Mouse (Mus musculus): ENCODE results near the gene Nipsnap2. TPM values are rescaled to one million over a fixed set of nuclear protein-coding genes. Genes with fewer than 3 reads are reported as not detected.
A peak's percentile ranks its signal among the peaks of the same experiment; 100 is the strongest.
"Not testable (repeated sequence)": the region's sequence is repeated elsewhere in the genome, so short reads cannot be mapped to it uniquely, and the experiment has no call there.

The Nipsnap2 gene
- polyA plus RNA-seq, 1 experiment = 26.5 TPM

DNA sequence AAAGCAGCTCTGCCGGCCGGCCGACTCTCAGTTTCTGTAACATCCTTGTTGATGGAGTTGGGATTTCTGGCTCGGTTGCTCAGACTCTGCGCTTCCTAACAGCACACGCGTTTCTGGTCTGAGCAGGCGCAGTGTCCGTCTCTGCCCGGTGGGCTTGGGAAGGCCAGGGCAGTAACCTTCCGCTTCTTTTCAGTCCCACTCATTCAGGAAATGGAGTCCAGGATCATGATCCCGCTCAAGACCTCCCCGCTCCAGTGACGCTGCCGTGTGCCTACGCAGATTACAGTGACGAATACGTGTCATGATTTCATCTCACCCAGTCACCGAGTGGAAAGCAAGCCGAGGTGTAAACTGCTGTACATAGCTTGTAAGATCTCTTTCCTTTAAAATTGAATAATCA, 32.0 kb downstream of the Nipsnap2 start:
- WGBS = 95% methylated on average over 20 of the region's 20 CpGs
- DNase-seq (ENCODE audit: low read depth, low spot score) = no peak

DNA sequence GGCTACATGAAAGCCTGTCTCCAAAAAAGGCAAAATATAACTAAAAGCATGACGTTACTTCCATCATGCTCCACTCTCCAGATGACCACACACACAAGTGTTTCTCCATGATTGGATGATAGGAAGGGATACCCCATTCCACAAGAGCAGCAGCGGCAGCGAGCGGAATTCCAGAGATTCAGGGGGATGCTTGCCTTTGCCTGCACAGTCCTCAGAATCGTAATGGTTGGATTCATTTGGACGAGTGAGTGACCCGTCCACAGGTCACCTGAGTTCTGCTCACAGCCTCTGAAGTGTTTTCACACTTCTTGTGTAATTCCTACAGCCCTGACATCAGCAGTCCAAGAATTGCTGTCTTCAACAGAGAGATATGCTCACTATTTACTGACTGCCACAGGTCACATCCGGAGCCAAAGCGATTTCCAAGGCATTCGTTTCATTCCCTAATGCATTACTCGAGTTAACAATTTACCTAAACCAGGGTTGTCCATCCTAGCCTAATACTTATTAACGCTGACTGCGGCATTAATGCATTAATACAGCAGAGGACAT, 35.1 kb downstream of the Nipsnap2 start:
- WGBS = 88% methylated on average over 13 of the region's 13 CpGs
- no peak for DNase-seq (ENCODE audit: low read depth, low spot score)

DNA sequence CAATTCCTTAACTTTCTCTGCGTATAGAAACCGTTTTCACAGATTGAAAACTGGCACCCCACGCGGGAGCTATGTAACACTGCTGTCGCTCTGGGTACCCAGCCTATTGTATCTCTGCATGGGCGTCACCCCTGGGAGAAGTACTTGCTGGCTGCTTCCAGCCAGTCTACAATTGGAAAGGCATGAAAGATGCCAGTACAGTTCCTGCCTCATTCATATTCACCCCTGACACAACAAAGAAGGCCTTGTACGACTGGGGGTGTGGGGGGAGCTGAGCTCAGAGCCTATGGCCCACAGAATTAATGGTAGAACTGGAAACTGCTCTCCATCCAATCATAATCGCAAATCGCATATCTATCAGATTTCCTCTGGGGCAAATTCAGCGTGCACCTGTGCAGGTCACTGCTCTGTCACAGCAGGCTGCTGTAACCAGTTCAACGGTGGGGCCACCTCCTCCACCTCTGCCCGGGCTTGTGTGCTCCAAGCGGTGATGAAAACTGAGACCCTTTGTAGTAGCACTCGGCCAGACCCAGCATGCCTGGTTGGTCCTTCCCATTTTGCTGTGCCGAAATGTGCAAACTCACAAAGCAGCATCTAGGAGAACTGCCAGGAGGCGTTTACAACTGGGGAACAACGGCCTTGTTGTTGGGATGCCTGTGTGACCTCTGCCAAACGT, 37.1 kb downstream of the Nipsnap2 start:
- no peak for DNase-seq (ENCODE audit: low read depth, low spot score)
- WGBS = 73% methylated on average over 18 of the region's 18 CpGs

DNA sequence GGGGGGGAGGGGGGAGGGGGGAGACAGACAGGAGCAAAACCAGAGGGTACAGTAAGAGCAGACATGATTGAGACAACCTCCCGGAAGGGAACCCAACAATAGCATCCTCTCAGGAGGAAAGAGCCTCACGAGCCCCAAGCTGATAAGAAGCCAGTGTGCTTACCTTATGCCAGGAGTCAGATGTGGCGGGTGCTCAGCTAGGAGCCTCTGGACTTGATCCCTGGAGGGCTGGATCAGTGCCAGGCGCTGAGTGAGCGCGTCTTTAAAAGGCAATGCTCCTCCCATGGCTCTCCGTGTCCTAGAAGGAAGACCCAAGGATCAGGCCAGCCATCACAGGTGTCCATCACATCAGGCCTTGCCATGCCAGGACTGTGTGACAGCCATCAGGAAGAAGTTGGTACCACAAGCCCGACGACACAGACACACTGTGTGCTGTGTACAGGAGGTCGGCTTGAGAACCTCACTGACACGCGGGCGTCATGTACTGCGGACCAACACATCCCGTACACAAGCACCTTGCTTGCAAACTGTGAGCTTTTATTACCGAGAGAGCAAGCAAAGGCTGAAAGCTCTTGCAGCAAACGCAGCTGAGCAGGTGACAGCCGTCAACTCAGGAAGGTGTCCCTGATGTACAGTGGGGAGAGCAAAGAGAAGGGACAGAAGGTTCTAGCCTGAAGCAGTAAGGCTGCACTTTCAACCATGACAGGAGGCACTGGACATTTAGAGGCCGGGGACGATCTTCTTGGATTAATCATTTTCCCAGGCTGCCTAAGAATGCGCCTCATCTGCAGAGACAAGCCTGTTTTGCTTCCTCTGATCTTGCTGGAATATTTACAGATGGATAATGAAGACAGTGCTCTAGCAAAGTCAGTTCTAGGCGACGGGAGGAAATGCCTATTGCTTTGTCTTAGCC, 45.8 kb downstream of the Nipsnap2 start:
- DNase-seq (ENCODE audit: low read depth, low spot score) = no peak
- 65% methylated on average over 23 of the region's 23 CpGs for WGBS

DNA sequence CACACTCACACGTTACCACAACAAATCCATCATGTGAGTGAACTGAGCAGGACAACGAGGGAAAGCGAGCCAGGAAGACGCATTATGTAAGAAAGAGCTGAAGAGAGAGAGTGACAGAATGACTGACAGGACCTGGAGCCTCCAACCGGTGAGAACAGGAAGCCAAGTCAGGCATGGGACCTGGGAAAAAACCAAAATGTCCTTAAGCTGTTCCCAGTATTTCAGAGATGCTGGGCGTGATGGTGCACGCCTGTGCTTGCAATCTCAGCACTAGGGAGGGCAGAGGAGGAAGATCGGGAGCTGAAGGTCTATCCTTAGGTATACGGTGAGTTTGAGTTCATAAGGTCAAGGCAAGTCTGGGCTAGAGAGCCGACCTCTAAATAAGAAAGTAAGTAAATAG, 47.6 kb downstream of the Nipsnap2 start:
- DNase-seq (ENCODE audit: low read depth, low spot score) = no peak
- 88% methylated on average over 10 of the region's 10 CpGs for WGBS

DNA sequence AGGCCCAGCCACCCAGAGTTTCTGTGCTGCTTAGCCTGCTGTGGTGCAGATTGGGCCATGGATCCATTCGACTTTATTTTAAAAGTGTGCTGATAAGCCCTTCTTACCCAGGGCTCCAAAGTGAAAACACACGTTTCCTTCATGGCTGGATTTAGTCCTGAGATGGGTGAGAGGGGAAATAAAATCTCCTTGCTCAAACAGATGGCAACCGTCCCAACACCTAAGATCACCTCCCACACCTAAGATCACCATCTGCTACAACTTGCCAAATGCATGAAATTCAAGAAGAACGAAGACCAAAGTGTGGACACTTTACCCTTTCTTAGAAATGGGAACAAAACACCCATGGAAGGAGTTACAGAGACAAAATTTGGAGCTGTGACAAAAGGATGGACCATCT, 48.5 kb downstream of the Nipsnap2 start:
- 66% methylated on average over 4 of the region's 4 CpGs for WGBS

DNA sequence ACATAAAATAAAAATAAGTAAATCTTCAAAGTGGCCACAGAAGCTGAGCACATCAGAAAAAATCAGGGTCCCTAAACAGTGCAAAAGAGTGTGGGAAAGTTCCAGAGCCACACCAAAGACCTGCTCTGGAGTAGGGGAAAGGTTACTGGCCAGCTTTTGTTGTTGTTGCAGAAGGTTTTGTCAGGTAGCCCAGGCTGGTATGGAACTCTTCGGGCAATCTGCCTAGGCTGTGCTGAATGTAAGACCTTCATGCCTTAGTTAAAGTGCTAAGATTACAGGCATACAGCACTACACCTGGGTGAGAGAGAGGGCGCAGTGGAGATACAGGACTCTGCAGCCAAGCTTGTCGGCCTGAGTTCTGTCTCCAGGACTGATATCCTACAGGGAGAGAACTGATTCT, 49.8 kb downstream of the Nipsnap2 start:
- no peak for DNase-seq (ENCODE audit: low read depth, low spot score)
- WGBS = 87% methylated on average over 3 of the region's 3 CpGs

More for the DNA sequence above, 48.5 kb downstream of the Nipsnap2 start:
- not testable (repeated sequence) for DNase-seq (ENCODE audit: low read depth, low spot score)

DNA sequence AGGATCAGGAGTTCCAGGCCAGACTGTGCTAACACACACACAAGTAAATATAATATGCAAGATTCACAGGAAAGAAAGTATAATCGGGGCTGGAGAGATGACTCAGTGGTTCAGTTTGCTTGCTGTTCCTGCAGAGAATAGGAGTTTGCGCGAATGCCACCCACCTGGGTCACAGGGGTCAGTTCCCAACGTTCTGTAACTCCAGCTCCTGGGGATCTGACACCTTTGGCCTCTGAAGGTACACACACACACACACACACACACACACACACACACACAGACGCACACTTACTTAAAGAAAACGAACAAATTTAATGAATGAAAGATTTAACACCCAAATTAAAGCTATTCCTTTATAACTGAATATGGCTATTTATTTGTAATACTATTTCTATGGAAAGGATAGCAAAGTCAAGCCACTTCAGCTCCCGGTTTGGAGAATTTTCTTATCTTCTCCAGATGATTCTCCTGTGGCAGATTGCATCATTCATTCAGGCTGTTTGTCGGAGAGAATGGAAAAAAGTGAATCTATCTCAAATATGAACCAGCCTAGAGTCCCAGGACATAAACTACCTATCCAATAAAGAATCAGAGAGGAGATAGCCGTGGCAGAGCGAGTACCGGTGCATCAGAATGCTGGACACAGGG, 53.6 kb downstream of the Nipsnap2 start:
- WGBS = 32% methylated on average over 11 of the region's 11 CpGs
- DNase-seq (ENCODE audit: low read depth, low spot score) = no peak

DNA sequence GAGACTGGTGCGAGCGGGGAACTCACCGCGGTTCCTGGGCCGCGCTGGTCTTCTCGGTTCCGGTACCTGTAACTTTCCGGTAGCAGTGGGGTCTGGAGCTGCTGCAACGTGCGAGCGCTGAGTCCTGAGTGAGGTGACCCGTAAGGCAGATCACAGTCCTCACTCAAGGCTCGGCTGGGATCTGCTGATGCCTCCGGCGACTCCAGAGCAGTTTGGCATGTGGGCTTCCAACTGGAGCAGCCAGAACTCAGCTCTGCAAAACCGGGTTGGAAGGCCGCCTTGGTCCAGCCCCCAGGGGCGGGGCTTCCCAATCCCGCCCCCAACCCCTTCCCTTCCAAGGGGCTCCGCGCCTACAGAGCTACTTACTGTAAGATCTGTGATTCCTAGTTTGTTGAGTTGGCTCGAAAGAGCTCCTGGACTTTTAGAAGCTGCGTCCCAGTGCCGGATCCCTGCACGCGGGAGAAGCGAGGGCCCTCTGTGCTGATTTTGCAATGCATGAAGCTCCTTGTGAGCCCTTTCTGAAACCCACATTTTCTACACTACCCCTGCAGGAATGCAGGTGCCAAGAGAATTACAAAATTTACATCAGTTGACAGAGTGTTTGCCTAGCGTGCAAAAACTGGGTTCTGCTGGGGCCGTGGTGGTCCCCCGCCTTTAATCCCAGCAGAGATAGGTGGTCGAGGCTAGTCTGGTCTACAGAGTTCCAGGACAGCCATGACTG, 54.3 kb downstream of the Nipsnap2 start:
- WGBS = 2% methylated on average over 32 of the region's 32 CpGs
- DNase-seq (ENCODE audit: low read depth, low spot score) = no peak

DNA sequence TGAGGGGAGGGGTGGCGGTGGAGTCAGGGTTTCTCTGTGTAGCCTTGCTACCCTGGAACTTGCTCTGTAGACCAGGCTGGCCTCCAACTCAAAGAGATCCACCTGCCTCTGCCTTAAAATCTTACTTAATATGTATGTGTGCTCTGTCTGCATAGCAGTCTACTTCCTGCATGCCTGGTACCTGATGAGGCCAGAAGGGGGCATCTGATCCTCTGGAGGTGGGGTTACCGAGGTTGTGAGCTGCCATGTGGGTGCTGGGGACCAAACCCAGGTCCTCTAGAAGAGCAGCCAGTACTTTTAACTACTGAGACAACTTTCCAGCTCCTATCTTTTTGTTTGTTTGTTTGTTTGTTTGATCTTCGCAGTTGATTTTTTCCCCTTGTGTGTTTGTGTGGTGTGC, 55.3 kb downstream of the Nipsnap2 start:
- WGBS = 94% methylated on average over 3 of the region's 3 CpGs
- DNase-seq (ENCODE audit: low read depth, low spot score) = no peak

DNA sequence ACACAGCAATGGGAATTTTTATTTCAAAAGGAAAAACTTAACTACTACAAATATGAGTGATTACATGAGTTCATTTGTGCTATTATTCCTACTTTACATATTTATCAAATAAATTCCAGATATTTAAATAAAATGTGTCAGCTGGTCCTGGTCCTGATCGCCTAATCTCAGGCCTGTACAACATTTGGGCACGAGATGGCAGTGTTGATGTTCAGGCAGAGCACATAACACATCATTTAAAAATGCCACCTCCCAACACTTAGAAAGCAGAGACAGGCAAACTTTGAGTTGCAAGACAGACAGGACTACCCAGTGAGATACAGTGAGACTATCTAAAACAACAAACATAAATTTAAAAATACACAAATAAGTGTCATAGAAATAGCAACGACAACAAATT, 57.3 kb downstream of the Nipsnap2 start:
- DNase-seq (ENCODE audit: low read depth, low spot score) = no peak
- 39% methylated on average over 3 of the region's 3 CpGs for WGBS

DNA sequence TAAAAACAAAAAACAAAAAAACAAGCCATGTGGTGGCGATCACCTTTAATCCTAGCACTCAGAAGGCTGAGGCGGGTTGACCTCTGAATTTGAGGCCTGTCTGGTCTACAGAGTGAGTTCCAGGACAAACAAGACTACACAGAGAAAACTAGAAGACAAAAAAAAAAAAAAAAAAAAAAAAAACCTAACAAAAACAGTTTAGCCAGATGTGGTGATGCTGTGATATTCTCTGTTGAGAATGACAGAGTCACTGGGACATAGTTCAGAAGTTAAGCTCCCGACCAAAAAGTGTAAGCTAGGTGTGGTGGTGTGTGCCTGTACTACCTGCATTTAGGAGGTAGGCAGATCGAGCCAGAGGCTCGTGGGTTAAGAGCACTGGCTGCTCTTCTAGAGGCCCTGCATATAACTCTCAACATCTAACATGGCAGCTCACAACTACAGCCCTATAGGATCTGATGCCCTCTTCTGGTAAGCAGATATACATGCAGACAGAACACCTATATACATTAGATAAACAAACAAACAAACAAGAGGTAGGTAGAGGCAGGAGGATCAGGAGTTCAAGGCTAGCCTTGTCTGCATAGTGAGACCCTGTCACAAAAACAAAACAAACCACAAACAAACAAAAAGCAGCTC, 60.5 kb downstream of the Nipsnap2 start:
- 92% methylated on average over 5 of the region's 5 CpGs for WGBS
- no peak for DNase-seq (ENCODE audit: low read depth, low spot score)

DNA sequence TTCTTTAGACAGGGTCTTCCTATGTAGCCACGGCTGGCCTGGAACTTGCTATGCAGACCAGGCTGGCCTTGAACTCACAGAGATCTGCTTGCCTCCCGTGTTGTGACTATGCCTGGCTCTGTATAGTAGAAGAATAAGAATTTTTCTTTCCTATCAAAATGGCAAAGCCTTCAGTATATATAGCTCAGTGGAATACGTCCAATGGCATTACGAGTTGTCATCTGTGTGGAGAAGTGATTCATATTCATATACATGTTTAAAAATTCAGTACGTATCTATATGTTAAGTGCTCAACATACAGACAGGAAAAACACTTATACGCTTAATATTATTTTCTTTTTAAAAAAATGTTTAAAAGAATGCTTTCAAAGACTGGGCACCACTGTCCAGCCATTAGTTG, 61.3 kb downstream of the Nipsnap2 start:
- no peak for DNase-seq (ENCODE audit: low read depth, low spot score)
- 69% methylated on average over 6 of the region's 6 CpGs for WGBS

DNA sequence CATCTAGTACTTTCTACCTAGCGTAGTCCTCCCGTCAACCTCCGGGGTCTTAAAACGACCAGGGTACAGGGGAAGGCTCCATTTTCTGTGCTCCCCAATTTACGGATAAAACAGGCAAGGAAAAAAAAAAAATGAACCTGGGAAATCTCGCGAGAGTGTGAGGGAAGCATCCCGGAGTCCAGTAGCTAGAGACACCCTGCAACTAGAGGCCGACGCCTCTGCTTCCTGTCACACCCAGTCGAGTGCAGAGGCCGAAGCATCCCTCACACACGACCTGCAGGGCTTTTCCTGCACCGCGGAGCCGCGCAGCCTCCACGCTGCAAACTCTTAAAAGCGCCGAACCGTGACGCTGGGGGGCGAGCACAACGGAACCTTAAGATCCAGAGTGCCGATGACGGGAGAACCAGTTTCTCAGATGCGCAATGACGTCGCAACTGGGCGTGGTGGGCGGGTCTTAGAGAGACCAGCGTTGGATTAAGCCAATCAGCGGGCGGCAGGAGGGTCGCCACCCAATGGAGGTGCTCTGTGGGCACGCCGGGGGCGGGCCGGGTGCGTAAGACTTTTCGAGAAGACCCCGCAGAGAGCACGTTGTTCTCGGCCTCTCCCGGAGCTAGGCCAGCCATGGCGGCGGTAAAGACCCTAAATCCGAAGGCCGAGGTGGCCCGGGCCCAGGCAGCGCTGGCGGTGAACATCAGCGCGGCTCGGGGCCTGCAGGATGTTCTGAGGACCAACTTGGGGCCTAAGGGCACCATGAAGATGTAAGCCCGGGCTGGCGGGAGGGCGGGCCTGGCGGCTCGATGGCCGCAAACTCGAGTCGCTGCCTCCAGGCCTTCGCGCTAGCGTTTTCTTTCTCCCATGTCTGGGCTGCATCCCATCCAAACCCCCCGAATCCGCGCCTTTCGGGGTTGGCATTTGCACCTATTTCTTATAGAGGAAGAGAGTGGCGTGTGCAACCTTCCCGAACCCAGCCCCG, 62.2 kb downstream of the Nipsnap2 start, which contains the start of gene Psph:
Gene Psph (minus strand): TSS at position 632 of the 973 bp plus-strand sequence.
- peak; percentile 93 for DNase-seq (ENCODE audit: low read depth, low spot score)
- under 1% methylated on average over 73 of the region's 73 CpGs for WGBS

DNA sequence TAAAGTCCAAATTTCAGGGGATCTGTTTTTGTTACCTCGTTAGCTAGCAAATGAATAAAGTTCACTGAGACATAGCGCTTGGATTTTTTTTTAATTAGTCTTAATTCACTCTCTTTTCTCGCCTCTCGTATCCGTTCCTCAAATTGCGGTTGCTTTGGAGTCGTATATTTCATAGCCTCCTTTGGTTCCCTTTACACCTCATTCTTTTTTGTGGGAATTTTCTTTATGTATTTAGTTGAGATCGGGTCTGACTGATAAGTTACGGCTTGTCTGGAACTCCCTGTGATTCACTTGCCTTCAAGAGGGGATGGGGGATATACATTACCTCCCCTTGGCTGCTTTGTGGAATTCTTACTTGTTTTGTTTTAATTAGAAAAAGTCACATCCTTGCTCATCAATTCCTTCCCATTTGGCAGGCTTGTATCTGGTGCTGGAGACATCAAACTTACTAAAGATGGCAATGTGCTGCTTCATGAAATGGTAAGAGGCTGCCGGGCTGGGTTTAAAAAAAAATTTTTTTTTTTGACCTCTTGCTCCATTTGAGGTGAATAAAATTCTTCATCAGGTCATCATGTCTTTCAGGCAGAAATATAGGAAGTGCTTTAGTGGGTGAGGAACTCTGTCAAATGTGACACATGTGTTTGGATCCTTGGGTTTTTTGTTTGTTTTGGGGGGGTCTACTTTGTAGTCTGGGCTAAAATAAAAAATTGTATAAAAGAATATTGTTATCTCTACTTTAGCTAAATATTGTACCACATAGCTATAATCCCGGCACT, 63.1 kb downstream of the Nipsnap2 start:
- 7% methylated on average over 11 of the region's 11 CpGs for WGBS
- no peak for DNase-seq (ENCODE audit: low read depth, low spot score)

DNA sequence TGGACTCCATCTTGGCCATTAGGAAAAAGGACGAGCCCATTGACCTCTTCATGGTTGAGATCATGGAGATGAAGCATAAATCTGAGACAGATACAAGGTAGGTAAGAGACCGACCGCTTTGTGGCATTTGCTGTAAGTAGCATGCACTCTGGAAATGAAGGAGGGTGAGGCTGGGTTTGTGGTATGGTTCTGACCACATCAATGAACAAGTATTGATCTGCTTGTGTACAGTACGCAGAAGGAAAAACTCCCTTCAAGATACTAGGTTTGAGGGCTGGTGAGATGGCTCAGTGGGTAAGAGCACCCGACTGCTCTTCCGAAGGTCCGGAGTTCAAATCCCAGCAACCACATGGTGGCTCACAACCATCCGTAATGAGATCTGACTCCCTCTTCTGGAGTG, 65.7 kb downstream of the Nipsnap2 start:
- WGBS = 88% methylated on average over 8 of the region's 8 CpGs

More for the DNA sequence above, 65.7 kb downstream of the Nipsnap2 start:
- DNase-seq (ENCODE audit: low read depth, low spot score) = not testable (repeated sequence)
